In the genomic region with DNA sequence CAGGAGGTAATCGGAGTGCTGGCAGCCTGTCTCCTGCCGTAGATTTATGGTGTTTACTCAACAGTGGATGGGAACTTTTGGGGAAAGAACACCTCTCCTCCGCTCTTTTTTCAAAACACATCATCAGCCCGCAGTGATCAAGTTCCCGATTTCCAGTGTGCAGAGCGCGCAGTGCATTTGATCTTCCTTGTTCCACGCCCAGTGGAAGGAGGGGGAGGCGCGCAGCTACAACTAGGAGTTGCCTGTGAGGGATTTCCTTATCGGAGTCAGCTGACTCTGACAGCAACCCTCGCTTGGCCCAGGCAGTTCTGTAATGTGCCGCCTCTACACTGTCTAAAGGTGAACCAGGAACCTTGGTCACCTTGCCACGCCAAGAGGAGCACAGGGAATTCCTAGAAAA, we compare ENCODE assay signal across 8 mouse cellular contexts.
DNase-seq lines count a peak whose midpoint lies in the region; ATAC-seq and TF ChIP-seq lines count a peak whose summit lies in the region.

No protein-coding gene starts in this region.

- no peak for TF ChIP-seq CTCF in liver, embryonic 14.5 days (IDR thresholded peaks at IDR 0.05; ENCODE audit: low read depth)

- no peaks in the 10 kb centered on the region for H3K27me3 ChIP-seq in embryonic facial prominence, embryonic 14.5 days (replicated peaks; ENCODE audit: control insufficient read depth, insufficient read depth, low read length)
- no peaks in the 10 kb centered on the region for H3K27me3 ChIP-seq in intestine, embryonic 15.5 days (replicated peaks)
- H3K27me3 ChIP-seq in liver, embryonic 14.5 days (ENCODE audit: control insufficient read depth, insufficient read depth, low read length), result no peaks in the 10 kb centered on the region
- no peaks in the 10 kb centered on the region for H3K27me3 ChIP-seq in midbrain, embryonic 14.5 days (ENCODE audit: control insufficient read depth, insufficient read depth, low read length)

- H3K27ac ChIP-seq in embryonic facial prominence, embryonic 14.5 days (replicated peaks; ENCODE audit: low read depth, low read length), result no peak overlapping the region
- H3K27ac ChIP-seq in intestine, embryonic 15.5 days, result peak overlapping the region; percentile 46; the same call in 1 of the 2 replicates
- H3K27ac ChIP-seq in liver, embryonic 14.5 days, result no peak overlapping the region
- no peak overlapping the region for H3K27ac ChIP-seq in midbrain, embryonic 14.5 days (replicated peaks; ENCODE audit: low read depth, low read length)

- ATAC-seq in embryonic facial prominence, embryonic 14.5 days (ENCODE audit: low read depth), result peak; percentile 65; the same call in 1 of the 2 replicates
- ATAC-seq in intestine, embryonic 15.5 days, result peak; percentile 94
- ATAC-seq in liver, embryonic 14.5 days (ENCODE audit: insufficient read depth), result no peak
- no peak for ATAC-seq in activated CD4-positive, CD25-positive, alpha-beta regulatory T cell, adult 4 months
- no peak for ATAC-seq in midbrain, embryonic 14.5 days (ENCODE audit: low FRiP score, low TSS enrichment)

- intact Hi-C loops in left cerebral cortex, postnatal 4 days (cut with DNase I), result no loop called here

- 27% methylated on average over 14 of the region's 14 CpGs for WGBS in embryonic facial prominence, embryonic 14.5 days
- WGBS in intestine, embryonic 15.5 days, result 8% methylated on average over 14 of the region's 14 CpGs
- 27% methylated on average over 14 of the region's 14 CpGs for WGBS in liver, embryonic 14.5 days (ENCODE audit: insufficient replicate concordance)
- WGBS in midbrain, embryonic 14.5 days, result 81% methylated on average over 14 of the region's 14 CpGs

- DNase-seq in adrenal gland, adult 2 months, result peak; percentile 70
- peak; percentile 85 for DNase-seq in embryonic facial prominence, embryonic 14.5 days (ENCODE audit: low spot score)
- peak in 1 of 3 experiments; percentile 10 for DNase-seq in liver, embryonic 14.5 days (ENCODE audit: low read depth in 3 of 3, low spot score in 3 of 3)
- DNase-seq in ovary, postnatal 14 days (ENCODE audit: low spot score), result peak; percentile 36
- no peak for DNase-seq in left cerebral cortex, postnatal 4 days
- DNase-seq in midbrain, embryonic 14.5 days, result no peak

- TF ChIP-seq EP300 in liver, embryonic 14.5 days (IDR thresholded peaks at IDR 0.05; ENCODE audit: low read depth), result no peak

- H3K4me2 ChIP-seq in embryonic facial prominence, embryonic 14.5 days (ENCODE audit: low read depth, low read length), result peak overlapping the region; percentile 40
- peak overlapping the region; percentile 54 for H3K4me2 ChIP-seq in intestine, embryonic 15.5 days (replicated peaks)
- H3K4me2 ChIP-seq in liver, embryonic 14.5 days (ENCODE audit: low read depth), result peak overlapping the region; percentile 39; the same call in 1 of the 2 replicates
- H3K4me2 ChIP-seq in midbrain, embryonic 14.5 days (ENCODE audit: low read length), result no peak overlapping the region

- no peaks in the 10 kb centered on the region for H3K36me3 ChIP-seq in embryonic facial prominence, embryonic 14.5 days (ENCODE audit: control insufficient read depth, insufficient read depth, low read length)
- no peaks in the 10 kb centered on the region for H3K36me3 ChIP-seq in intestine, embryonic 15.5 days
- no peaks in the 10 kb centered on the region for H3K36me3 ChIP-seq in liver, embryonic 14.5 days (replicated peaks; ENCODE audit: control insufficient read depth, insufficient read depth, low read depth)
- H3K36me3 ChIP-seq in midbrain, embryonic 14.5 days (ENCODE audit: control insufficient read depth, insufficient read depth, low read length), result no peaks in the 10 kb centered on the region

- no peaks in the 10 kb centered on the region for H3K9me3 ChIP-seq in embryonic facial prominence, embryonic 14.5 days (ENCODE audit: control insufficient read depth, low read length)
- H3K9me3 ChIP-seq in intestine, embryonic 15.5 days, result no peaks in the 10 kb centered on the region
- no peaks in the 10 kb centered on the region for H3K9me3 ChIP-seq in liver, embryonic 14.5 days (ENCODE audit: control insufficient read depth, low read length)
- no peaks in the 10 kb centered on the region for H3K9me3 ChIP-seq in midbrain, embryonic 14.5 days (ENCODE audit: control insufficient read depth, low read length)

- peaks cover 8% of the 10 kb centered on the region; the same call in 1 of the 2 replicates for H3K4me1 ChIP-seq in embryonic facial prominence, embryonic 14.5 days (ENCODE audit: control insufficient read depth, insufficient read depth, low read length)
- H3K4me1 ChIP-seq in intestine, embryonic 15.5 days (replicated peaks), result peaks cover 27% of the 10 kb centered on the region
- H3K4me1 ChIP-seq in liver, embryonic 14.5 days (replicated peaks; ENCODE audit: control insufficient read depth in 2 of 2, insufficient read depth in 2 of 2, low read length in 1 of 2), result peaks cover 0 to 8% of the 10 kb centered on the region in 2 experiments; a peak in 2 of 4 replicates
- no peaks in the 10 kb centered on the region for H3K4me1 ChIP-seq in midbrain, embryonic 14.5 days (ENCODE audit: control insufficient read depth, insufficient read depth, low read length)

- no peak overlapping the region for H3K9ac ChIP-seq in embryonic facial prominence, embryonic 14.5 days (ENCODE audit: low read depth, low read length)
- H3K9ac ChIP-seq in intestine, embryonic 15.5 days, result 0 out of 2 replicates have a peak overlapping the region, but pooled peaks have one; percentile 6
- no peak overlapping the region for H3K9ac ChIP-seq in liver, embryonic 14.5 days (replicated peaks)
- no peak overlapping the region for H3K9ac ChIP-seq in midbrain, embryonic 14.5 days (replicated peaks; ENCODE audit: low read length)

- H3K4me3 ChIP-seq in embryonic facial prominence, embryonic 14.5 days (ENCODE audit: low read depth, low read length), result peak overlapping the region; percentile 14; the same call in 1 of the 2 replicates
- H3K4me3 ChIP-seq in intestine, embryonic 15.5 days (replicated peaks), result no peak overlapping the region; the same call in 1 of the 2 replicates
- peak overlapping the region in 1 of 2 experiments; percentile 18; a peak in 1 of 4 replicates for H3K4me3 ChIP-seq in liver, embryonic 14.5 days (ENCODE audit: insufficient read depth in 1 of 2, low read depth in 2 of 2, low read length in 2 of 2)
- H3K4me3 ChIP-seq in midbrain, embryonic 14.5 days (replicated peaks; ENCODE audit: low read depth, low read length), result no peak overlapping the region

Comparison
In these comparisons a context has a peak if more than half of its experiments do, and no peak if none do; other contexts are left out.
1. DNase-seq: peak in adrenal gland, adult 2 months (single experiment), embryonic facial prominence, embryonic 14.5 days (single experiment) and ovary, postnatal 14 days (single experiment); none in left cerebral cortex, postnatal 4 days (single experiment) and midbrain, embryonic 14.5 days (single experiment).
2. ATAC-seq: peak in embryonic facial prominence, embryonic 14.5 days (single experiment) and intestine, embryonic 15.5 days (single experiment); none in liver, embryonic 14.5 days (single experiment), activated CD4-positive, CD25-positive, alpha-beta regulatory T cell, adult 4 months (single experiment) and midbrain, embryonic 14.5 days (single experiment).